ENCODE assay signal across 9 mouse cellular contexts in genomic region chr8:78598237-78598636, GRCm38 (mm10).
DNase-seq lines count a peak whose midpoint lies in the region; ATAC-seq lines count a peak whose summit lies in the region.
"Had no signal": no experiment of that assay in that cellular context is flagged by ENCODE, and none has a peak within 500 bp of the region (broad histone marks: within the 10 kb centered on the region; RNA-seq: fewer than 3 reads in every experiment).

No protein-coding gene starts in this region.

- H3K27ac ChIP-seq in heart, embryonic 11.5 days (ENCODE audit: low read depth, low read length) = no peak overlapping the region
- no peak overlapping the region for H3K27ac ChIP-seq in hindbrain, embryonic 12.5 days
- H3K27ac ChIP-seq: liver, embryonic 12.5 days had no signal

- WGBS in heart, embryonic 11.5 days (ENCODE audit: insufficient replicate concordance) = 19% methylated on average over 3 of the region's 3 CpGs
- WGBS in hindbrain, embryonic 12.5 days = 27% methylated on average over 3 of the region's 3 CpGs

- no peak for DNase-seq in heart, adult 9 months (ENCODE audit: low spot score in 2 of 2)
- peak; percentile 58 for DNase-seq in adrenal gland, postnatal 14 days
- peak; percentile 15 for DNase-seq in lung, postnatal 10 days
- DNase-seq in layer of hippocampus, adult 18-20 months (ENCODE audit: low spot score in 2 of 2) = no peak
- no peak for DNase-seq in left cerebral cortex, postnatal 25 days (ENCODE audit: low spot score in 2 of 2)
- DNase-seq in T-cell, adult 2 months (ENCODE audit: low spot score) = no peak

- H3K27me3 ChIP-seq in heart, embryonic 11.5 days (ENCODE audit: control insufficient read depth, insufficient read depth, low read length) = no peaks in the 10 kb centered on the region
- H3K27me3 ChIP-seq in hindbrain, embryonic 12.5 days = no peaks in the 10 kb centered on the region
- H3K27me3 ChIP-seq: liver, embryonic 12.5 days had no signal

- H3K4me3 ChIP-seq in heart, embryonic 11.5 days (ENCODE audit: low read depth, low read length) = no peak overlapping the region
- no peak overlapping the region for H3K4me3 ChIP-seq in hindbrain, embryonic 12.5 days
- H3K4me3 ChIP-seq: liver, embryonic 12.5 days had no signal

- intact Hi-C loops in left cerebral cortex, postnatal 25 days (cut with DNase I) = no loop called here

- peak; percentile 82; the same call in 1 of the 2 replicates for ATAC-seq in heart, embryonic 11.5 days (replicated peaks; ENCODE audit: insufficient number of reproducible peaks, low FRiP score, low TSS enrichment)
- ATAC-seq in hindbrain, embryonic 12.5 days (ENCODE audit: low FRiP score) = peak; percentile 81
- ATAC-seq: liver, embryonic 12.5 days had no signal

- no peaks in the 10 kb centered on the region for H3K9me3 ChIP-seq in heart, embryonic 11.5 days (replicated peaks; ENCODE audit: control insufficient read depth, low read length)
- H3K9me3 ChIP-seq in hindbrain, embryonic 12.5 days (replicated peaks) = no peaks in the 10 kb centered on the region
- H3K9me3 ChIP-seq: liver, embryonic 12.5 days had no signal

- H3K4me2 ChIP-seq in heart, embryonic 11.5 days = no peak overlapping the region
- H3K4me2 ChIP-seq in hindbrain, embryonic 12.5 days (replicated peaks) = no peak overlapping the region
- H3K4me2 ChIP-seq: liver, embryonic 12.5 days had no signal

- H3K36me3 ChIP-seq in heart, embryonic 11.5 days (ENCODE audit: control insufficient read depth, insufficient read depth, low read length) = no peaks in the 10 kb centered on the region
- H3K36me3 ChIP-seq in hindbrain, embryonic 12.5 days = no peaks in the 10 kb centered on the region
- H3K36me3 ChIP-seq: liver, embryonic 12.5 days had no signal

- H3K9ac ChIP-seq in heart, embryonic 11.5 days (ENCODE audit: low read depth, low read length) = no peak overlapping the region
- H3K9ac ChIP-seq in hindbrain, embryonic 12.5 days = no peak overlapping the region
- H3K9ac ChIP-seq: liver, embryonic 12.5 days had no signal

- peaks cover 32% of the 10 kb centered on the region for H3K4me1 ChIP-seq in heart, embryonic 11.5 days (ENCODE audit: control insufficient read depth, insufficient read depth, low read length)
- H3K4me1 ChIP-seq in hindbrain, embryonic 12.5 days = peaks cover 14% of the 10 kb centered on the region
- H3K4me1 ChIP-seq: liver, embryonic 12.5 days had no signal

Comparison
In these comparisons a context has a peak if more than half of its experiments do, and no peak if none do; other contexts are left out.
1. DNase-seq: peak in adrenal gland, postnatal 14 days (single experiment) and lung, postnatal 10 days (single experiment); none in heart, adult 9 months (0 of 2), layer of hippocampus, adult 18-20 months (0 of 2), left cerebral cortex, postnatal 25 days (0 of 2) and T-cell, adult 2 months (single experiment).